Mouse (Mus musculus) kidney, postnatal 0 days (tissue): ENCODE measurements around the gene Galnt18. TPM values are rescaled to one million over a fixed set of nuclear protein-coding genes. Genes with fewer than 3 reads are reported as not detected.

Experiments
- ATAC-seq: fragments of 200-750 bp; cut with Nextera tagmentation; replicated peaks from 2 replicates; pipeline ENCODE4 v1.8.0; 2017; ENCODE audit warnings: low read depth, moderate number of reproducible peaks, moderate TSS enrichment, moderate library complexity; ENCODE audit not compliant: low FRiP score
- DNase-seq: peaks from one replicate; pipeline ENCODE4 v3.0.0-alpha.2; 2016; ENCODE audit warnings: low spot score
- H3K27ac ChIP-seq: fragments of 300-500 bp; sonication (generic); 2 replicates; pipeline ENCODE4 v1.5.1; 2014; ENCODE audit warnings: mild to moderate bottlenecking
- H3K27me3 ChIP-seq: fragments of 300-500 bp; sonication (generic); 2 replicates; pipeline ENCODE4 v1.6.1; 2014; ENCODE audit warnings: low read length, mixed read lengths; ENCODE audit not compliant: insufficient read depth
- H3K36me3 ChIP-seq: fragments of 300-500 bp; sonication (generic); 2 replicates; pipeline ENCODE4 v1.6.1; 2014; ENCODE audit warnings: low read length, mixed read lengths; ENCODE audit not compliant: insufficient read depth
- H3K4me1 ChIP-seq: fragments of 300-500 bp; sonication (generic); replicated peaks from 2 replicates; pipeline ENCODE4 v1.6.1; 2014; ENCODE audit warnings: antibody characterized with exemption, low read length, mixed read lengths; ENCODE audit not compliant: insufficient read depth
- H3K4me2 ChIP-seq: fragments of 300-500 bp; sonication (generic); 2 replicates; pipeline ENCODE4 v1.6.1; 2014; ENCODE audit warnings: mild to moderate bottlenecking, low read length, moderate library complexity, mixed read lengths
- H3K4me3 ChIP-seq: fragments of 300-500 bp; sonication (generic); replicated peaks from 2 replicates; pipeline ENCODE4 v1.5.1; 2014; ENCODE audit warnings: low read depth, low read length
- H3K9ac ChIP-seq: fragments of 300-500 bp; sonication (generic); 2 replicates; pipeline ENCODE4 v1.6.1; 2014; ENCODE audit warnings: low read depth, low read length
- H3K9me3 ChIP-seq: fragments of 300-500 bp; sonication (generic); replicated peaks from 2 replicates; pipeline ENCODE4 v1.6.1; 2016; ENCODE audit warnings: low read length, inconsistent platforms, mixed read lengths
- CTCF ChIP-seq: IDR thresholded peaks from 2 replicates; pipeline ENCODE4 v1.5.1; 2016; ENCODE audit warnings: antibody characterized with exemption, low read depth, mild to moderate bottlenecking, moderate library complexity
- whole genome bisulfite sequencing: fragments of 180-500 bp; shearing (Covaris S2); extraction: QIAGEN DNeasy Blood & Tissue Kit; methylation state at CpG from one replicate; pipeline ENCODE4 v1.1.7; 2014; 5-methylcytosine and 5-hydroxymethylcytosine counted together
- polyA plus RNA-seq: library from polyadenylated mRNA; unstranded; fragments of >200 nt; fragmentation: Nextera tagmentation; extraction: Ambion mirVana; gene quantifications from 2 replicates; pipeline ENCODE4 v1.2.1, GENCODE M21; 2015

Galnt18 gene
- polyA plus RNA-seq, 1 experiment from 2014 or later, result 52.1 TPM

GRCm38 (mm10) chr7:111713828-111714600, 65.8 kb downstream of the Galnt18 start:
- H3K36me3 ChIP-seq, result no peaks in the 10 kb centered on the region
- peak overlapping the region; percentile 50 for H3K27ac ChIP-seq
- ATAC-seq (no peak), DNase-seq (peak; percentile 67)
- no peak overlapping the region for H3K4me2 ChIP-seq
- no peaks in the 10 kb centered on the region for H3K9me3 ChIP-seq
- H3K27me3 ChIP-seq, result no peaks in the 10 kb centered on the region
- H3K9ac ChIP-seq, result no peak overlapping the region
- TF ChIP-seq CTCF, result no peak
- 55% methylated on average over 3 of the region's 3 CpGs for WGBS
- peaks cover 5% of the 10 kb centered on the region for H3K4me1 ChIP-seq
- no peak overlapping the region for H3K4me3 ChIP-seq

DNA sequence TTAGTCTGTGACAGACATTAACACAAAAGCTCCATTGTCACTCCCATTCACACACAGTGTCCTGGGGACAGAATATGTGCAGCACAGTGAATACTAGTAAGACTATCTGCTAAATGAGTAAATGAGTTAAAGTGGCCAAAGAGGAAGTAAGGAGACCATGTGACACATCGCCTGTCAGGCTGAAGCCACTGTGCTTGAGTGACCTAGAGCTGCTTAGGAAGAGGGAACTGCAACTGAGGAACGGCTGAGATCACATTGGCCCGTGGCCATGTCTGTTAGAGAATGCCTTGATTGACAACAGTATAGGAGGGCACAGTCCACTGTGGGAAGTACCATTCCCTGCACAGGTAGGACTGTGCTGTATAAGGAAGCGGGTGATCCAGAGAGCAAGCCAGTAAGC, 67.0 kb downstream of the Galnt18 start:
- DNase-seq (no peak), ATAC-seq (no peak)
- Histone ChIP-seq H3K9ac (no peak overlapping the region), H3K4me3 (no peak overlapping the region), H3K9me3 (no peaks in the 10 kb centered on the region), H3K4me1 (peaks cover 5% of the 10 kb centered on the region), H3K4me2 (no peak overlapping the region), H3K36me3 (no peaks in the 10 kb centered on the region), H3K27ac (no peak overlapping the region), H3K27me3 (no peaks in the 10 kb centered on the region)
- 76% methylated on average over 4 of the region's 4 CpGs for WGBS
- no peak for TF ChIP-seq CTCF

DNA sequence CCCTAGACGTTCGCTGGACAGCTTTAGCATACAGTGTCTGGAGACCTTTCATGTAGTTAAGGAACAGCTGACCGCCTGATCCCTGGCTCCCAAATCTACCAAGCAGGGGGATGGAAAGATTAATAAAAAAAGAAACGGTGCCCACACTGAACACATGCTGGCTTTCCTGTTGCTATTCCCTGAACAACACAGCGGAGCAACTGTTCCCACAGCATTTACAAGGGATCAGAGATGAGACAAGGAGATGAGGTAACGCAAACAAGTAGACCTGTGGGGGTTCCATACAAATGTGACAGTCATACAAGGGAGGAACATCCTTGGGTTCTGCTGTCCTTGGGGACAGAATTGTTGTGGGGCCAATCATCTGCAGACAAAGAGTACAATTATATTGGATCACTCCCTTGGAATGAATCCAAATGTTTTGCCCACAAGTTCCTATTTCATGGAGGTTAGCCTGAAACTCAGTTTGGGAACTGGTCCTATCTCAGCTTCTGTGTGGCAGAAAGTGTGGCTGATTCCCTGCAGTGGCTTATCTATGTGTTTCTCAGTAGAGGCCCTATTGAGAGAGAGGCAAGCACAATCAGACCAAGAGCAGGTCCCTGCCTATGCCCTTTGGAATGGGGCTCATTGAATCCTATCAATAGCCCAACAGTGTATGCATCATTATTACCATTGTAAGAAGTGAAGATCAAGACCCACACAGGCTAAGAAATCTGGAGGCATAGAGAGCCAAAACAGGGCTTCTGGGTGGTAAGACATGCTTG, 68.5 kb downstream of the Galnt18 start:
- no peak overlapping the region for H3K27ac ChIP-seq
- no peak overlapping the region for H3K9ac ChIP-seq
- no peaks in the 10 kb centered on the region for H3K27me3 ChIP-seq
- no peak for ATAC-seq
- 88% methylated on average over 6 of the region's 6 CpGs for WGBS
- peaks cover 5% of the 10 kb centered on the region for H3K4me1 ChIP-seq
- H3K36me3 ChIP-seq, result no peaks in the 10 kb centered on the region
- no peaks in the 10 kb centered on the region for H3K9me3 ChIP-seq
- H3K4me2 ChIP-seq, result no peak overlapping the region
- no peak for TF ChIP-seq CTCF
- no peak for DNase-seq
- H3K4me3 ChIP-seq, result no peak overlapping the region

DNA sequence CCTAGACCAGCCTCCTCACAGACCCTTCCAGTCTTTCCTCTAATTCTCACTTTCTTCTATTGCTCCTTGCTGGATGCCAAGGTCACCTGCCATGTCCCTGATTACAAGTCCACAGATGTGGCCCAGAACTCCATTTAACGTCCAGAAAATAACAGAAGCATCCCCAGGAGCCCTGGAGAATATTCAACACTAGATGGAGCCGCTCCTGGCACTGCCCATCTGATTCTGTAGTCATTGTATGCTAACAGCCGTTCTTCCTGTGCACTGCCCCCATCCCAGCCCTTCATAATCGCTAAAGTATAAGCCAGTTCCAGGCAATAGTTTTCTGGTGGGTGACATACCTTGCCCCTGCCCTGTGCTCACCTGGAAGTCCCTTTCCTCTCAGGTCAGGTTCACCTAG, 69.5 kb downstream of the Galnt18 start:
- peak; percentile 67 for TF ChIP-seq CTCF
- no peak overlapping the region for H3K27ac ChIP-seq
- DNase-seq, result no peak
- no peak overlapping the region for H3K9ac ChIP-seq
- H3K36me3 ChIP-seq, result no peaks in the 10 kb centered on the region
- H3K27me3 ChIP-seq, result no peaks in the 10 kb centered on the region
- H3K4me3 ChIP-seq, result no peak overlapping the region
- H3K4me1 ChIP-seq, result peaks cover 5% of the 10 kb centered on the region
- H3K9me3 ChIP-seq, result no peaks in the 10 kb centered on the region
- 50% methylated on average over 4 of the region's 4 CpGs for WGBS
- H3K4me2 ChIP-seq, result no peak overlapping the region
- no peak for ATAC-seq

DNA sequence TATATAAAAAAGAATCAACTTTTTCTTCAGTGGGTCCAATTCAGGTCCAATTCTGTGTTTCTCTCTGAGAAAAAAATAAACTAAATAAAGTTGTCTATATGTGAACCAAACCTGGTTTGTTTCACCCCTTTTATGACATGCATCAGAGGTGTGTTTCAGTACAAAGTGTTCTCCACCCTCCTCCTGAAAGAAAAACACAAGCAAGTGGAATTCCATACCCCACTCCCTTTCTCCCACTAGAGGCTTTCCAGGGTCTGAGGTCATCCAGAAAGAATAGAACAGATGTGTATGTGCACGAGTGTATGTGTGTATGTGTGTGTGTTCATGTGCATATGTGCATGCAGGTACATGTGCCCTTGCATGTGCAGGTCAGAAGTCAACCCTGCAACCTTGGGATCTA, 71.2 kb downstream of the Galnt18 start:
- 18% methylated on average over 1 of the region's 1 CpGs for WGBS
- H3K9me3 ChIP-seq, result no peaks in the 10 kb centered on the region
- H3K36me3 ChIP-seq, result no peaks in the 10 kb centered on the region
- no peak overlapping the region for H3K9ac ChIP-seq
- H3K4me3 ChIP-seq, result no peak overlapping the region
- no peak for TF ChIP-seq CTCF
- H3K27ac ChIP-seq, result no peak overlapping the region
- no peak for DNase-seq
- no peak for ATAC-seq
- H3K27me3 ChIP-seq, result no peaks in the 10 kb centered on the region
- H3K4me1 ChIP-seq, result peaks cover 5% of the 10 kb centered on the region
- H3K4me2 ChIP-seq, result no peak overlapping the region

- ATAC-seq, result no peak
- H3K9ac ChIP-seq, result no peak overlapping the region
- 84% methylated on average over 2 of the region's 2 CpGs for WGBS
- H3K27me3 ChIP-seq, result no peaks in the 10 kb centered on the region
- no peak overlapping the region for H3K4me3 ChIP-seq
- H3K4me1 ChIP-seq, result no peaks in the 10 kb centered on the region
- H3K9me3 ChIP-seq, result no peaks in the 10 kb centered on the region
- no peaks in the 10 kb centered on the region for H3K36me3 ChIP-seq
- H3K27ac ChIP-seq, result no peak overlapping the region
- H3K4me2 ChIP-seq, result no peak overlapping the region
- no peak for DNase-seq
- no peak for TF ChIP-seq CTCF
These were observed 76.8 kb downstream of the Galnt18 start for GRCm38 (mm10) chr7:111702961-111703360.
